Mouse (Mus musculus): Measurements from ENCODE around the gene Mipol1. TPM values are rescaled to one million over a fixed set of nuclear protein-coding genes. Genes with fewer than 3 reads are reported as not detected.

Mipol1 gene
- polyA plus RNA-seq, 1 experiment from 2014 or later: 10.6 TPM

- ATAC-seq (ENCODE audit: insufficient number of reproducible peaks, insufficient read depth, low FRiP score, low TSS enrichment): no peak
- no peaks in the 10 kb centered on the region for H3K4me1 ChIP-seq
- no peaks in the 10 kb centered on the region for H3K36me3 ChIP-seq
- no peaks in the 10 kb centered on the region for H3K27me3 ChIP-seq
- no peak overlapping the region for H3K4me2 ChIP-seq (replicated peaks)
- no peak overlapping the region for H3K4me3 ChIP-seq
- WGBS: 62% methylated on average over 2 of the region's 2 CpGs
- H3K9ac ChIP-seq: no peak overlapping the region
- H3K9me3 ChIP-seq: no peaks in the 10 kb centered on the region
- no peak overlapping the region for H3K27ac ChIP-seq
Observed at GRCm38 (mm10) chr12:57258572-57258971, 28.3 kb downstream of the Mipol1 start.

- H3K9me3 ChIP-seq: no peaks in the 10 kb centered on the region
- no peak for ATAC-seq (ENCODE audit: insufficient number of reproducible peaks, insufficient read depth, low FRiP score, low TSS enrichment)
- no peak overlapping the region for H3K4me2 ChIP-seq (replicated peaks)
- H3K9ac ChIP-seq: no peak overlapping the region
- H3K36me3 ChIP-seq: no peaks in the 10 kb centered on the region
- H3K27ac ChIP-seq: no peak overlapping the region
- no peaks in the 10 kb centered on the region for H3K27me3 ChIP-seq
- no peaks in the 10 kb centered on the region for H3K4me1 ChIP-seq
- 46% methylated on average over 1 of the region's 1 CpGs for WGBS
- H3K4me3 ChIP-seq: no peak overlapping the region
Observed at GRCm38 (mm10) chr12:57275456-57275855, 45.2 kb downstream of the Mipol1 start.

GRCm38 (mm10) chr12:57281155-57282114 is 51.2 kb downstream of the Mipol1 start:
- 43% methylated on average over 3 of the region's 3 CpGs for WGBS
- H3K9me3 ChIP-seq: no peaks in the 10 kb centered on the region
- ATAC-seq (ENCODE audit: insufficient number of reproducible peaks, insufficient read depth, low FRiP score, low TSS enrichment): no peak
- H3K4me3 ChIP-seq: no peak overlapping the region
- no peaks in the 10 kb centered on the region for H3K4me1 ChIP-seq
- no peak overlapping the region for H3K27ac ChIP-seq
- no peak overlapping the region for H3K9ac ChIP-seq
- no peaks in the 10 kb centered on the region for H3K36me3 ChIP-seq
- H3K4me2 ChIP-seq (replicated peaks): no peak overlapping the region
- H3K27me3 ChIP-seq: no peaks in the 10 kb centered on the region

- 78% methylated on average over 5 of the region's 5 CpGs for WGBS
- H3K4me1 ChIP-seq: no peaks in the 10 kb centered on the region
- H3K27ac ChIP-seq: no peak overlapping the region
- H3K4me2 ChIP-seq (replicated peaks): no peak overlapping the region
- no peak for ATAC-seq (ENCODE audit: insufficient number of reproducible peaks, insufficient read depth, low FRiP score, low TSS enrichment)
- H3K9me3 ChIP-seq: no peaks in the 10 kb centered on the region
- no peak overlapping the region for H3K9ac ChIP-seq
- no peaks in the 10 kb centered on the region for H3K27me3 ChIP-seq
- no peaks in the 10 kb centered on the region for H3K36me3 ChIP-seq
- no peak overlapping the region for H3K4me3 ChIP-seq
Observed at GRCm38 (mm10) chr12:57285303-57286059, 55.3 kb downstream of the Mipol1 start.

DNA sequence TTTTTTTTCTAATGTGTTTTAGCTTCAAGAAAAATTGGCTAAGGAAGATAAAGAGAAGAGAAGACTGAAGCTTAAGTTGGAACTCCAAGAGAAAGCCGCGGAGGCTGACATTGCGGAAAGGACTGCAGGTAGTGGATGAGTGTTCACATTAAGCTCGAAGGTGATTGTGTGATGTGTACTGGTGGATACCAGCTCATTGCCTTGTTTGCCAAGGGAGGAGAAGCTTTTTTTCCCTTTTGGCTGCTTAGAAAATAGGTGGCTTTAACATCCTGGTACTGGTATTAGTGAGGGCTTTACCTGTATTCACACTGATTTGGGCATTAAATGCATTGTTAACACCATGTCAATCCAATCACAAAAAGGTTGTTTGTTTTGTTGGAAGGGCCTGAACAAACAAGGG is 77.1 kb downstream of the Mipol1 start:
- no peaks in the 10 kb centered on the region for H3K9me3 ChIP-seq
- H3K27ac ChIP-seq: no peak overlapping the region
- H3K4me1 ChIP-seq: no peaks in the 10 kb centered on the region
- 94% methylated on average over 4 of the region's 4 CpGs for WGBS
- H3K9ac ChIP-seq: no peak overlapping the region
- no peaks in the 10 kb centered on the region for H3K27me3 ChIP-seq
- H3K36me3 ChIP-seq: no peaks in the 10 kb centered on the region
- no peak overlapping the region for H3K4me2 ChIP-seq (replicated peaks)
- H3K4me3 ChIP-seq: no peak overlapping the region
- no peak for ATAC-seq (ENCODE audit: insufficient number of reproducible peaks, insufficient read depth, low FRiP score, low TSS enrichment)

DNA sequence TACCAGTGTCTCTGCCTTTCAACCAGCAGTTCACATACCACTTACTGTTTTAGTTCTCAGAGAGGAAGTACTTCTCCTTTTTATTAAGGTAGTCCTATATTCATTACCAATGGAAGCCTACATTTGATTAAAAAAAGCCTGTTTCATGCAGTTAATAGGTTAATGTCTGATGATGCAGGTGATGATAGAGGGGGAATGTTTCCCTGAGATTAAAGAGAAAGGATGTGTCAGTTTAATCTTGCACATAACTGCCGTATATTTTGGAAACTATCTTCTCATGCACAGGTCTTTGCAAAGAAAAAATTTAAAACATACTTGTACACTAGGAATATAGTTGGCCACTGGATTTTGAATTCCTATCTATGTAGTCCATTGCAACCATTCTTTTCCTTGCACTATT is 77.5 kb downstream of the Mipol1 start:
- Histone ChIP-seq H3K9ac (no peak overlapping the region), H3K27me3 (no peaks in the 10 kb centered on the region)
- ATAC-seq (ENCODE audit: insufficient number of reproducible peaks, insufficient read depth, low FRiP score, low TSS enrichment): no peak

GRCm38 (mm10) chr12:57339053-57339452 is 108.8 kb downstream of the Mipol1 start:
- Histone ChIP-seq H3K4me1 (no peaks in the 10 kb centered on the region), H3K9me3 (no peaks in the 10 kb centered on the region), H3K9ac (no peak overlapping the region), H3K4me3 (no peak overlapping the region), H3K36me3 (no peaks in the 10 kb centered on the region), H3K4me2 (replicated peaks) (no peak overlapping the region), H3K27ac (no peak overlapping the region), H3K27me3 (no peaks in the 10 kb centered on the region)
- WGBS: 91% methylated on average over 1 of the region's 1 CpGs
- no peak for ATAC-seq (ENCODE audit: insufficient number of reproducible peaks, insufficient read depth, low FRiP score, low TSS enrichment)

More for the DNA sequence above, 77.5 kb downstream of the Mipol1 start:
- Histone ChIP-seq H3K4me3 (no peak overlapping the region), H3K9me3 (no peaks in the 10 kb centered on the region), H3K36me3 (no peaks in the 10 kb centered on the region), H3K27ac (no peak overlapping the region), H3K4me1 (no peaks in the 10 kb centered on the region), H3K4me2 (replicated peaks) (no peak overlapping the region)
- 82% methylated on average over 1 of the region's 1 CpGs for WGBS

- Histone ChIP-seq H3K4me2 (replicated peaks) (no peak overlapping the region), H3K4me1 (no peaks in the 10 kb centered on the region), H3K27me3 (no peaks in the 10 kb centered on the region), H3K27ac (no peak overlapping the region), H3K4me3 (no peak overlapping the region), H3K9ac (no peak overlapping the region), H3K9me3 (no peaks in the 10 kb centered on the region), H3K36me3 (no peaks in the 10 kb centered on the region)
- WGBS: 79% methylated on average over 2 of the region's 2 CpGs
- ATAC-seq (ENCODE audit: insufficient number of reproducible peaks, insufficient read depth, low FRiP score, low TSS enrichment): no peak
Observed at GRCm38 (mm10) chr12:57340111-57340510, 109.9 kb downstream of the Mipol1 start.

DNA sequence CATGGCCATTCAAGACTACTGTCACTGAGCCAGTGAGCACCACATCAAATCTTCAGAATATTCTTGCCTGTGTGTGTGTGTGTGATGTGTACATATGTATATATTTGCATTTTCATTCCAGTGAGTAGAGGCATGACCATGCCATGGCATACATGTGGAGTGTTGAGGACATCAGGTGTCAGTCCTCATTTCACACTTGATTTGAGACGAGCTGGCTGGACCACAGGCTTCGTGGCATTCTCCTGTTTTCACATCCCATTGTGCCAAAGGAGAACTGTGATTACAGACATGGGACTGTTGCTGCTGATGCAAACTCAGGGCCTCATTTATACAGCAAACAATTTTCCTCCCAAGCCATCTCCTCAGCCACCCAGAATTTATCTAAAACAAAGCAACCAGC is 132.5 kb downstream of the Mipol1 start:
- WGBS: 74% methylated on average over 2 of the region's 2 CpGs
- H3K9ac ChIP-seq: no peak overlapping the region
- no peaks in the 10 kb centered on the region for H3K36me3 ChIP-seq
- no peaks in the 10 kb centered on the region for H3K9me3 ChIP-seq
- H3K27ac ChIP-seq: no peak overlapping the region
- no peak overlapping the region for H3K4me3 ChIP-seq
- no peak overlapping the region for H3K4me2 ChIP-seq (replicated peaks)
- H3K27me3 ChIP-seq: no peaks in the 10 kb centered on the region
- no peak for ATAC-seq (ENCODE audit: insufficient number of reproducible peaks, insufficient read depth, low FRiP score, low TSS enrichment)
- H3K4me1 ChIP-seq: no peaks in the 10 kb centered on the region

- Histone ChIP-seq H3K4me1 (no peaks in the 10 kb centered on the region), H3K36me3 (no peaks in the 10 kb centered on the region), H3K27me3 (no peaks in the 10 kb centered on the region), H3K27ac (no peak overlapping the region), H3K9me3 (no peaks in the 10 kb centered on the region), H3K4me2 (replicated peaks) (no peak overlapping the region), H3K4me3 (no peak overlapping the region), H3K9ac (no peak overlapping the region)
- 62% methylated on average over 7 of the region's 7 CpGs for WGBS
- ATAC-seq (ENCODE audit: insufficient number of reproducible peaks, insufficient read depth, low FRiP score, low TSS enrichment): no peak
Observed at GRCm38 (mm10) chr12:57364027-57364426, 133.8 kb downstream of the Mipol1 start.

DNA sequence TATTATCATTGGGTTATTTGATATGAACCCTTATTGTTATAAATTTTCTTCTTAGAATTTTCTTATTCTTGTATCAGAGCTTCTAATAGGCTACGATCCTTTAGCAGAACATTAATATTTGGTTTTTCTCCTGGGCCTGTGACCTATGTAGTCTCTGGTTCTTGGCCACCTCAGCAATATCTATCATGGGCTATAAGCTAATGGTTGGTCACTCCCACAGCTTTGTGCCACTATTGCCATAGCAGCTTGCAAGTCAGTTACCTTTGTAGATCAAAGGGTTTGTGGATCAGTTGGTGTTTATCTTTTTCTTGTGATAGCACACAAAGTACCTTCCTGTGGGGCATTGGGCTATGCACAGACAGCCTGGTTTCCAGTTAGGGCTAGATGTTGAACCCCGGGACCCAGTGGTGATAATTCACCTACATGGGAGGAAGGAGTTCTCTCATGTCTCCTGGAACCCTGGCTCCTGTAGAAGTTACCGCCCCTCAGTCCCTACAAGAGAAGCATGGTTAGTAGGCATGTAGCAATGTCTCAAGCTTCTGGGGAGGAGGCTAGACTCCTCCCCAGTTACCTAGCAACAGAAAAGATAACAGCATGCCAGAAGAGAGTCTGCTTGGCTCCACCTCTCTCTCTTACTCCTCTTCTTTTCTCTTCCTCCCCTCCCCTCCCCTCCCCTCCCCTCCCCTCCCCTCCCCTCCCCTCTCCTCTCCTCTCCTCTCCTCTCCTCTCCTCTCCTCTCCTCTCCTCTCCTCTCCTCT is 141.7 kb downstream of the Mipol1 start:
- Histone ChIP-seq H3K9ac (no peak overlapping the region), H3K4me1 (no peaks in the 10 kb centered on the region), H3K4me3 (no peak overlapping the region), H3K9me3 (no peaks in the 10 kb centered on the region), H3K36me3 (no peaks in the 10 kb centered on the region), H3K27ac (no peak overlapping the region), H3K4me2 (replicated peaks) (no peak overlapping the region), H3K27me3 (no peaks in the 10 kb centered on the region)
- WGBS: 90% methylated on average over 3 of the region's 3 CpGs
- no peak for ATAC-seq (ENCODE audit: insufficient number of reproducible peaks, insufficient read depth, low FRiP score, low TSS enrichment)
